Mouse (Mus musculus) liver (tissue): ENCODE measurements around the gene Gm17374.
A peak's percentile ranks its signal among the peaks of the same experiment; 100 is the strongest.
"Not testable (repeated sequence)": the region's sequence is repeated elsewhere in the genome, so short reads cannot be mapped to it uniquely, and the experiment has no call there.

Experiments
- DNase-seq: peaks from one replicate; pipeline ENCODE4 v3.0.0-alpha.2; 2020; ENCODE audit warnings: mixed read lengths

Gm17374 gene

DNA sequence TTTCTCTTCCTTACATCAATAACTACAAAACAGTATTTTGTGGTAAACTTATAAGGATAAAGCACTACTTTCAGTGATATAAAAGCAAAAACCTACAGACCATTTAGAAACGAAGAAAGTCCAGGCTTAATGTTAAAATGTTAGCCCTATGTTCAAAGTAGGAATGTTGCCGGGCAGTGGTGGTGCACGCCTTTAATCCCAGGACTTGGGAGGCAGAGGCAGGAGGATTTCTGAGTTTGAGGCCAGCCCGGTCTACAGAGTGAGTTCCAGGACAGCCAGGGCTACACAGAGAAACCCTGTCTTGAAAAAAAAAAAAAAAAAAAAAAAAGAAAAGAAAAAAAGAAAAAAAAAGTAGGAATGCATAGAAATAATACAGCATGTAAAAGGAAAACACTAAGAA, at the start of gene Gm17374:
TSS of gene Gm17374 (plus strand) at position 301 of the 400 bp plus-strand sequence.
- not testable (repeated sequence) for DNase-seq

DNA sequence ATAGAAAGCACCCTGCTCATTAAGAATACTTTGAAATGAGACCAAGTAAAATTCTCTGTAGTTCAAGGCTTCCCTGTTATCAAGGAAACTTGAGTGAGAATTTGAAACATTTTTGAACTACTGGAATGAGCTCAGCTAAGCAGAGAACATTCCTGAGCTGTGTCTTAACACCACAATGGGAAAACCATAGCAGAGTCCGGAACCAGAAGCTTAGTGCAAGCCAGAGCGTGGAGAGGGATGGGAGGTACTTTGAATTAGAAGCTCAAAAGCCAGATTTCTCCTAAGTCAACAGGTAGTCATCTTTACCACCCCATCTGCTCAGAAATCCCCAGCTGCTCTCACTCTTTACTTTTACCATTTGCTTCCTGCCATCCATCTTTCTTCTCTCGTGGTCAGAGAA, 46.9 kb upstream of the Gm17374 start:
- DNase-seq = no peak

- DNase-seq = no peak
These were observed 44.2 kb upstream of the Gm17374 start for GRCm38 (mm10) chr2:140107641-140108040.

DNA sequence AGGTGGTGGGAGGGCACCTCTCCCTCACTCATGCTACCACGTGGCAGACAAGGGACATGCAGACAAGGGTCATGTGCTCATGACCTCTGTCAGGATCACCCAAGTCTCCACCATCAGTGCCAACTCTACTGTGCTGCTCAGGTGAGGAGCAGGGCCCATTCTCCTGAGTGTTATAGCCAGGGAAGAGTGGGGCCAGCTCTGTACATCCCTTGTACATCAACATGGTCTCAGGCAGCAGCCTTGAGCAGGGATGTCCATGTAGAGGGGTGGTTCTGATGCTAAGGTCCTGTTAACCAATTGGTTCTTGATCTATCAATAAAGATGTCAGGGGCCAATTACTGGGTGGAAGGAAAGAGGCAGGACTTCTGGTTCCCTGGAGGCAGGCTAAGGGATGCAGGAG, 42.9 kb upstream of the Gm17374 start:
- no peak for DNase-seq

GRCm38 (mm10) chr2:140113851-140114250, 38.0 kb upstream of the Gm17374 start:
- DNase-seq = no peak

DNA sequence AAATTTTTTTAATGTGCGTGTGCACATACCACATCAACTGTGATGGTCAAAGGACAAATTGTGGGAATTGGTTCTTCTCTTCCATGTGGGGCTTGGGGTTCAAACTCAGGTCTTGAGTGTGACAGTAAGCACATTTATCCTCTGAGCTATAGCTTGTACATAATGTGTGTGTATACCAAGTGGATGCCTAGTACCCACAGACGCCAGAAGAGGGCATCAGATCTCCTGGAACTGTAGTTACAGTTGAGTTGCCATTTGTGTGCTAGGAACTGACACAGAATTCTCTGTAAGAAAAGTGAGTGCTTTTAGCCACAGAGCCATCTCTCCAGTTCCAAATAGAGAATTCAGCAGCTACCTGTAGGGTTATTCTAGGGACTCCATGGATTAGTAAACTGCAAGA, 26.3 kb upstream of the Gm17374 start:
- peak; percentile 13 for DNase-seq

GRCm38 (mm10) chr2:140159186-140159730, 7.4 kb downstream of the Gm17374 start:
- DNase-seq = no peak

- DNase-seq = peak; percentile 14
These were observed 11.6 kb downstream of the Gm17374 start for GRCm38 (mm10) chr2:140163351-140163854.

- DNase-seq = no peak
These were observed 17.2 kb downstream of the Gm17374 start for GRCm38 (mm10) chr2:140169057-140169456.

GRCm38 (mm10) chr2:140170127-140170802, 18.4 kb downstream of the Gm17374 start, which contains the start of the genes Esf1 and Ndufaf5:
Esf1 (minus strand) TSS chr2:140170564.
Ndufaf5 (plus strand) TSS chr2:140170649.
- DNase-seq = peak; percentile 94

GRCm38 (mm10) chr2:140170803-140171553, 19.1 kb downstream of the Gm17374 start:
- DNase-seq = no peak

- not testable (repeated sequence) for DNase-seq
These were observed 33.9 kb downstream of the Gm17374 start for GRCm38 (mm10) chr2:140185685-140186210.

GRCm38 (mm10) chr2:140200713-140201112, 48.9 kb downstream of the Gm17374 start:
- no peak for DNase-seq

DNA sequence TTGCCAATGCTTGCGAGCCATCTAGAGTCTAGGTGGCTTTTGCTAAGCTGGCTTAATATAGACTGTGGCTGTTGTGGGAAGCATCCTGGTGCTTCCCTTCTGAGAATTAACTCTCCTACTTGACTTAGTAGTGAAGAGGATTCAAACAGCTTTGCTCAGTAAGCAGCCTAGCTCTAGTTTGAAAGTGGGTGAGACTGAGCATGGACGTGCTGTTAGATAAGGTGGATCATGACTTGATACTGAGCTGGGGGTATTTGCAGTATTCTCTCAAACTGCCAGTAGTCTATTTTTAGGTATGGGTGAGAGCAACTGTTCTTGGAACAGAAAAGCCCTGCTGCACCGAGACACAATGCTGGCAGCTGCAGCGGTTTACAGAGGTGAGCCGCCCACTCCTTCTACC, 50.7 kb downstream of the Gm17374 start:
- no peak for DNase-seq
